Mouse (Mus musculus): ENCODE data around the gene Gm5089. TPM values are rescaled to one million over a fixed set of nuclear protein-coding genes. Genes with fewer than 3 reads are reported as not detected.
"Not testable (repeated sequence)": the region's sequence is repeated elsewhere in the genome, so short reads cannot be mapped to it uniquely, and the experiment has no call there.

The Gm5089 gene
- total RNA-seq, 2 experiments from 2014 or later = not detected

DNA sequence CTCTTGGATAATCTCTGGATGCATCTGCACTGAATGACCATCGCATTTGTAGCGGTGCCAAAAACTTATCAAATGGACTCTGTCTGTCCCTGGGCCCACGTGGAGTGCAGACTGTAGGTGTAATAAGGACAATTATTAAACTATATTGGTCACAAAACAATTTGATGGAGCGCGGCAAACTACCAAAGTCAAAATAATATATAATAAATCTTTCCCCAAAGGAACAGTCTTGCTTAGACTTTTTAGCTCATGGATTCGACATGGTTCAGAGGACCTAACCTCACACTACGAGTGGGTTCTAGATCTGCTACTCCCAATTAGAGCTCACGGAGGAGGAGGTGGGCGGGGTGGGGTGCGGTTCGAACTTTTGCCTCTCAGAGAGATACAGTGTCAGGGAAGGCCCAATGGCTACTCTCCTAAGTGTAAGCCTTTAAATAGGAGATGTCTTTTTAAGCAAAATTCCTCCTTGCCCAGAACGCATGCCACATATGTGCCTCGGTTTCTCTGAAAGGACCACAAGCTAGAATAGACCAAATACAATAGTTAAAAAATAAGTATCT lies 15.1 kb upstream of the Gm5089 start:
- intact Hi-C loops (cut with DNase I; ENCODE audit: low total_unique reads) = no loop called here
- no peak for DNase-seq

GRCm38 (mm10) chr14:122464763-122465741 lies 14.1 kb upstream of the Gm5089 start, which contains the start of gene Zic5:
TSS of gene Zic5 (minus strand) at chr14:122465677.
- no peak for DNase-seq
- intact Hi-C loops (cut with DNase I; ENCODE audit: low total_unique reads) = no loop called here

- DNase-seq = no peak
- intact Hi-C loops (cut with DNase I; ENCODE audit: low total_unique reads) = no loop called here
These were observed 13.4 kb upstream of the Gm5089 start for GRCm38 (mm10) chr14:122464351-122464762.

DNA sequence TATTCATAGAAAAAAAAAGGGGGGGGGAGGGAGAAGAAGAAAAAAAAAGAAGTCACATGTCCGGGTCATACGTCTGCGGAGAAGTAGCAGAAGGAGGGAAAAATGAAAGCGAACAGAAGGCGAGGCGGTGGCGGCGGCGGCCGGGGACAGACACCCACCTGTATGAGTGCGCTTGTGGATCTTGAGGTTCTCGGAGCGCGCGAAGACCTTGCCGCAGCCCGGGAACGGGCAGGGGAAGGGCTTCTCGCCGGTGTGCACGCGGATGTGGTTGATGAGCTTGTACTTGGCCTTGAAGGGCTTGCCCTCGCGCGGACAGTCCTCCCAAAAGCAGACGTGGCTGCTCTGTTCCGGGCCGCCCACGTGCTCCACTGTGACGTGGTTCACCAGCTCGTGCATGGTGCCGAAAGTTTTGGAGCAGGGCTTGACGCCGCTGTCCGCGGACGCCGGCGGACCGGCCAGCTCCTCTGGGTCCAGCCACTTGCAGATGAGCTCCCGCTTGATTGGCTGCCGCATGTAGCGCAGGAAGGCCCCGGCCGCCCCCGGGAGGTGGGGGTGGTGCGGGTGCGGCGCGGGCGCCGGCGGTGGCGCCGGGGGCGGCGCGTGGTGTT lies 12.9 kb upstream of the Gm5089 start:
- DNase-seq; intact Hi-C loops (cut with DNase I; ENCODE audit: low total_unique reads): not testable (repeated sequence)

DNA sequence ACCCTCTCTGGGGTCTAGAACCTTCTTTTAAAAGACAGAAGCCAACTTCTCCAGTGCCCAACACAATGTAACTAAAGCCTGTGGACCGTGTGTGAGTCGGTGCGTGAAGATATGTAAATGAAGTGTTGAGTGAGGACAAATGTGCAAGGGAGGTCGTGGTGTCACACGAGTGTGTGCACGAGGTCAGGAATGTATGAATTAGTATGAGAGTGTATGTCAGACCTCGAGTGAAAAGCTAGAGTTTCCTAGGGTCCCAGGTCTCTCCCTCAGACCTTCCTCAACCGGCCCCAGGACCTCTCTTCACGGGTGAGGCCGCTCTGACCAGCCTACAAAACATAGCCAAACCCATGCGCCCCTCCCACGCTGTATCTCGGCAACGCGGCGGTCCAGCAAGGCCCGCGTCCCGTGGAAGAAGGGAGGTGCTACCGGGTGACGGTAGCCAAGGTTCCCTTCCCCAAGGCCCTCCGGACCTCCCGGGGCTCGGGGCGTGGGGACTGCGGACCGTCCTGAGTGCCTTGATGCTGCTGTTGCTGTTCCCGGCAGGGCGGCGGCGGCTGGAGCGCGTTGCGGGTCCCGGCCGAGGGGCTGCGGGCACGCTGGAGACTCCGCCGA lies 12.3 kb upstream of the Gm5089 start:
- DNase-seq = no peak
- intact Hi-C loops (cut with DNase I; ENCODE audit: low total_unique reads) = no loop called here

DNA sequence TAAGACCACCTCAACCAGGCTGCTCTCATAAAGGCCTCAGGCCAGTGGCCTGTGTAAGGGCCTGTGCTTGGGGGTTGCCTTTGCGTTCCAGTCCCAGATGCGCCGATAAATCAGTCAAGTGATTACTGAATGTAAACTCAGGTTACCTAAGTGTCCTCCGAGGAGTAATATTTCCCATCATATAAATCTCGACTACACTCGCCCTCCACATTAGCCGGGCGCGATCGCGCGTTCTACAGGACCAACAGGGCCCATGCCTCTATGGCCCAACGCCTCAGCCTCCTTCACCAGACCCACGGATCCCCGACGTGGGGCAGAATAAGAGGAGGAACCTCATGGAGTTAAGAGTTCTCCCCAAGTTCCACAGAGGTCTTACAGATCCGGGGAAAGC lies 11.8 kb upstream of the Gm5089 start:
- no peak for DNase-seq
- intact Hi-C loops (cut with DNase I; ENCODE audit: low total_unique reads) = no loop called here

DNA sequence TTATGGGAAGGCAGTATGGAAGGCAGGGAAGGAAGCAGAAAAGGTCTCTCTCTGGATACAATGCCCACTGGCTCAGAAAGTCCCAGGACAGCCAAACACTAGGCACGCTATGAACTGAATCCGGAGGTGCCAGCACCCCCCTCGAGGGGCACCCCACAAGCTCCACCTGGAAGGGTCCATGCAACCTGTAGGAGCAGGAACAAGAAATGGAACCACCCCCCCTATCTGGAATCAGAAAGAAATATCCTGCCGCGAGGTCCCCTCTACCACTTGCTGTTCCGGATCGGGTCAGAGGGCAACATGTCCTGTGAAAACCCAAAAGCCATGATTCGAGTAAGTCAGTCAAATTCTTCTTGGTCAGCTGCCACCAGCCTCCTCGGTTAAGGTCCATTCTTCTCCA lies 11.1 kb upstream of the Gm5089 start:
- DNase-seq = no peak
- intact Hi-C loops (cut with DNase I; ENCODE audit: low total_unique reads) = no loop called here

GRCm38 (mm10) chr14:122461500-122461899 lies 10.6 kb upstream of the Gm5089 start:
- intact Hi-C loops (cut with DNase I; ENCODE audit: low total_unique reads) = no loop called here
- no peak for DNase-seq

- intact Hi-C loops (cut with DNase I; ENCODE audit: low total_unique reads) = no loop called here
- no peak for DNase-seq
These were observed 9.3 kb upstream of the Gm5089 start for GRCm38 (mm10) chr14:122460226-122460625.

DNA sequence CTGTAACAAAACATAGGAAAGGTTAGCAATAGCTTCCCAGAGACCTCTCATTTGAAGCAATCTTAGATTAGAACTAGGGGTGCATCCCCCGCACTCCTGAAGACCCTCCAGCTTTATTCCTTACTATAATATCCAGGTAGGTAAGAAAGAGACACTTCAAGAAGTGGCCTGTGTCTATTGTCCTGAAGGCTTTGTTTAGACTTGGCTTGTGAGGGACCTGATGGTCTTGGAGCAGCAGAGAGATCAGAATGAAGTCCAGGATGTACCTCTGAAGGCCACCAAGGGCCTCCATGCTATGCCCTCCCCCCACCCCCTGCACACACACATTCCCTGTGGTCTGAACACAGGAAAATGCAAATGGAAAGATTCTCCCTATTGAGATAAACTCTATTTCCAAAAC lies 8.9 kb upstream of the Gm5089 start:
- no peak for DNase-seq
- intact Hi-C loops (cut with DNase I; ENCODE audit: low total_unique reads) = no loop called here

DNA sequence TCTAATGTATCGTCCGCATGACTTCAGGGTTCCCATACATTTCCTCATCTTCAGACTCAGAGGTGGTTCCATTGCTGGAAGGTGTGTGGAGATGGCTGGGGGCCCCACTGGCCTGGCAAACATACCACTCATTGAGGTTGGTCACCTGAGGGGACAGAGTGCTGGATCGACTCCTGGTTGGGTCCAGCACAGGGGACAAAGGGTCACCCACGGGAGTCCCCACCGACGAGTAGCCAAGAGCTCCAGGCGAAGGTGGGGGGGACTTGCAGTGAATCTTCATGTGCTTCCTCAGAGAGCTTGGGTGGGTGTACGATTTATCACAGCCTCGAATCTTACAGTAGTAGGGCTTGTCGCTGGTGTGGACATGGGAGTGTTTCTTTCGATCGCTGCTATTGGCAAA lies 8.4 kb upstream of the Gm5089 start:
- DNase-seq; intact Hi-C loops (cut with DNase I; ENCODE audit: low total_unique reads): not testable (repeated sequence)

- no peak for DNase-seq
These were observed 4.6 kb upstream of the Gm5089 start for GRCm38 (mm10) chr14:122455562-122455958.

GRCm38 (mm10) chr14:122454901-122455561 lies 4.1 kb upstream of the Gm5089 start:
- DNase-seq = no peak
- intact Hi-C loops (cut with DNase I; ENCODE audit: low total_unique reads) = no loop called here

More at GRCm38 (mm10) chr14:122455562-122455958, 4.6 kb upstream of the Gm5089 start:
- intact Hi-C loops (cut with DNase I; ENCODE audit: low total_unique reads) = no loop called here

DNA sequence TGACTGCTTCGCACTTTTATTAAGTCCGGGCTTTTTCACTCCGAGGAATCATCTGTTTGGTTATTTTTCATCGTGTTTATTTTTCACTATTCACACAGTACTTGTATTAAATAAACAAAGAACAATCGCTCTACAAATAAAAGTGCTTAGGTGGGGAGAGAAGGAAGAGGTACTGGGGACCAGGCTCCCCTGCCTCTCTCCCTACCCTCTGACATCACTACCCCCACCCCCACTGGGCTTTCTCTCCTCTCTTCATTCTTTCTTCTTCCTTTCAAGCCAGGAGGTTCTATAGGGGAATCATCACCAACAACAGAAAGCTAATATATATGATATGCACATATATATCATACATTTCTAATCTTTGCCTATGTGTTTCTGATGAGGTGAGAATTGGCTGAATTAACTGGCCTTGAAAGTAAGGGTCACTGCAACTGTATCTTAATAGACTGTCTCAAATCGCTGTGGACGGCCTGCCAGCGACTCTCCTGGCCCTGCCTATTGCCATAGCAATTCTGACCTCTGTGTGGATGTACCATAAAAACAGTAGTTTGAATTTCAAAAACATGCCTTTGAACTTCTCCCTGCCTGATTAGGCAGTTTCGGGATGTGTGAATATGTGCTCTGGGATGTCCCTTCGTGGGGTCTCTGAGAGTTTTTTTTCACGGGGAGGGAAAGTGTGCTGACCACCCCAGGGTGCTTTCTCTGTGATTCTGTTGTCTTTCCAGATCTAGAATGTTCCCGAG lies 3.3 kb upstream of the Gm5089 start:
- intact Hi-C loops (cut with DNase I; ENCODE audit: low total_unique reads) = no loop called here
- no peak for DNase-seq

DNA sequence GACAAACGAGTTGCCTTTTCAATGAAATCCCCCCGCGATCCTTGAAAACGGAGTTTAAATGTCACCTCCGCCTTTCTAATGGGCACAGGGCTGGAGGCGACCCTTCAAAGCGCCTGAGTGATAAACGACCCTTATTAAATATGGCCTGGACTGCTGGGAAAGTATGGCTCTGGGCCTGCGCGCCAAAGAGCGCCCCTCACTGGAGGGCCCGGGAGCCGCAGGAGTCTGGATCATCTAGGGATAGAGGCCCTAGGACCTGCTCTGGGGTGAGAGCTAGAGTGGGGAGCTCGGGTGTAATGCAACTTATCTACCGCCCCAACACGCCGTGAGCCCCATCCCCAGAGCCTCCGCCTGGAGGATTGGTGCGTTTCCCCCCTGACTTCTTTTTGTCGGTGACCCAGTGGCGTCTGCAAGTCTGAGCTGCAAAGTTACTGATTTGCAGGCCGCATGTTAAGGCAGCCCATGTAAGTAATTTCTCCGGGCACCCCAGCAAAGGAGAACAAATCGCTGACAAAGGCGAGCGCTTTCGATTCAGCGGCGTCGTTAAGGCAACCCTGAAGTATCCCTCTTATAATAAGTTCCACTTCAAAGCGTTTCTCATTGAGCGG lies 2.6 kb upstream of the Gm5089 start:
- intact Hi-C loops (cut with DNase I; ENCODE audit: low total_unique reads) = no loop called here
- no peak for DNase-seq

DNA sequence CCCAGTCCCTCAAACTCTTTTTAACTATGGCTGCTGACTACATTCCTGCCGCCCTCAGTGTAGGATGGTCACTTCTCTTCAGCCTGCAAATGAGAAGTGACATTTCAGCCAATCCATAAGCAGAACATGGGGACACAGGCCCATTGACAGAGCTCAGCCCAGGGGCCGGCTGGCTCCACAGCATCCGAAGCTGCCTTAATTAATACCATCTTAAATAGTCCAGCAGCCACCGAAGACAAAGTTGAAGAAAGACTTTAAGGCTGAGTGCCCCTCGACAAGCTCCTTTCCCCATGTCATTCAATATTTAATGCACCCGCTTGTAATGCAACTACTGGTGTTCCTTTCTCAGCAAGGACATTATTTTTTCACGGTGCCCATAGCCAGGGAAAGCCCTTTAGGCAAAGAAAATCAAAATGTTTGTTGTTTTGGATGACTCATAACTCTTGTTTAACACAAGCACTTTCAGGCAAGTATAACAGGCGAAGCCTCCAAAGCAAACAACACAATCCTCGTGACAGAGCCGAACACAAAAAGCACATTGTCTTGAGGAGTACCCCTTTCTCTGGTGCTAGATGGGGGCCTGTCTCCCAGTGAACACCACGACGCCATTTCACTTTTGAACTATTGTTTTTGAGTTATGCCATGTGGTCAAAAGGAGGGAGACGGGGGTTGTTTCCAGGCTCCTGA lies 1.9 kb upstream of the Gm5089 start:
- intact Hi-C loops (cut with DNase I; ENCODE audit: low total_unique reads) = no loop called here
- no peak for DNase-seq

DNA sequence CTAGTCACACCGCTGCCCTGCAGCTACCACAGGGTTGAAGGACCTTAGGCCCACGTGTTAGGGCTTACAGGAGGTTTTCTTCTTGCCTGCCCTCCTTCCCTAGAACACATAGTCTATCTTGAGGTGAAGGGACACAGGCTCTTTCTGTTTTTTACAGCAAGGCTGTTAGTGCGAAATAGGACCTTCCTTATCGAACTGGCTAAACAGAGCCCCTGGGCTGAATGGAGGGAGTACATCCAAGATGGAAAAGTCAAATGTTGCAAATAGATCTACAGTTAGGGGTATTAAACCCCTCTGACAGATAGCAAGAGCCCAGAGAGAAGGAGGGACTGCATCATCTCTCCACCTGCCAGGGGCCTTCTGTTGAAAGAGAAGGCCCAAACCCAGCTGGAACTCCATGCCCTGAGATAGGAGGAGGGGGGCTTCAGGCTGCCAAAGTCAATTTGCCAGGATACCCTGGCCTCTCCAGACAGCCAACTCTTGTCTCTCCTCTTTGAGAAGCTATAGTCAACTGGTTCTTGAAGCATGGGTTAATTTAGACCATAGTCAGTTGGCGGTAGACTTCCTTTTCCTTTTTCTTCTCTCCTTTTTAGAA lies 733 bp upstream of the Gm5089 start:
- no peak for DNase-seq
- intact Hi-C loops (cut with DNase I; ENCODE audit: low total_unique reads) = no loop called here
